Mouse (Mus musculus) 3134 (cell line): ENCODE measurements around the gene Daw1.
A peak's percentile ranks its signal among the peaks of the same experiment; 100 is the strongest.

ENCODE experiments used
- DNase-seq: peaks from one replicate; pipeline ENCODE4 v3.0.0-alpha.2; 2011; ENCODE audit warnings: low spot score; ENCODE audit not compliant: insufficient read length; ENCODE audit errors: extremely low read depth

The Daw1 gene

GRCm38 (mm10) chr1:83181418-83181817 is 21.9 kb downstream of the Daw1 start:
- no peak for DNase-seq

- peak; percentile 4 for DNase-seq
These were observed 27.6 kb downstream of the Daw1 start for GRCm38 (mm10) chr1:83187154-83187553.

DNA sequence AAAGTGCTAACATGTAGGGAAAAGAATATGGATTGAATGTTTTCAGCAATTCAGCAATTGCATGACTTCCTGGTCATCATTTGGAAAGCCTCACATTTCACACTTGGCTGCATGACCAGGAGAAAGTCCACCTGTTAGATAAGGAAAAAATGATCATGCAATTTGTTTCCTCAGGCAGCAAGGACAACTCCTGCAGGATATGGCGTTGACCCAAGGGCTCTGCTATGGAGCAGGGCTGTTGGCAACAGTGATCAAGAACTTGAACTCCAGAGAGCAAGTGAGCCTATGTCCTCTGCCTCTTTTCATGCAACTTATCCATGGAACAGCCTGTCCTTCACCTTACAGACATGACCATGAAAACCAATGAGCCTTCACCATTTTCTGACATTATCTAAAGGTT is 50.4 kb downstream of the Daw1 start:
- DNase-seq, result no peak

DNA sequence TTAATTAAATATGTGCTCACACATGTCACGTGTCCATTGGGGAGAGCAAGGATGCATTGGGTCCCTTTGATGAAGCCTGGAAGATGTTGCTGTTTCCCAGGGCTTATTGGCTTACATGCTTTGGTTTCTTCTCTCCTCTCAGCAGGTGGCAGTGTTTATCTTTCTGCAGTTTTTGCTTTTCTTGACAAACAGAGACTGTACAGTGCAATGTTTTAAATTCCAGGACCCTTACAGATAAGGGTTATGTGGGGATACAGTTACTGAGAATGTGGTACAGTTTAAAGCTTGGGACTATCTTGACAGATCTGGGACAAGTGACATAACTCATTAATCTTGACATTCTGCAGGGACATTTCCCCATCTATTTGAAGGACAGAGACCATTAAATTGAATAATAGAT is 58.7 kb downstream of the Daw1 start:
- no peak for DNase-seq

DNA sequence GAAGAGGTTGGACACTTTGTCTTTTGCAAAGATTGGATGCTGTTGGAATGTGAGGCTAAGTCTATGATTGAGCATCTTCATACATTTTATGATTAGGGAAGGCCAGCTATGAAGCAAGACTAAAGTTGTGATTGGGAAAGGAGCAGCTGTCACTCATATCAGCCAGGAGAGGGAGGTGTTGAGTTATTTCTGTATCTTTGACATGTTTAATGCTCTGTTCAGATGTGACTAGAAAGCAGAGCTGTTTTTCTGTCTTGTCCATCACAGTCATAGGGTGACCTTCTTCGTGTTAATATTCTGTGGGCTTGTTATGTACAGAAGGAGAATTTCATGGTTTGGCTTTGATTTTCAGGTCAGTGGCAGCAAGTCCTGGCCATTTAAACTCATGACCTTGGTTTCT is 63.5 kb downstream of the Daw1 start:
- no peak for DNase-seq

GRCm38 (mm10) chr1:83224423-83224960 is 64.9 kb downstream of the Daw1 start:
- DNase-seq, result no peak

GRCm38 (mm10) chr1:83227946-83228345 is 68.4 kb downstream of the Daw1 start:
- no peak for DNase-seq

DNA sequence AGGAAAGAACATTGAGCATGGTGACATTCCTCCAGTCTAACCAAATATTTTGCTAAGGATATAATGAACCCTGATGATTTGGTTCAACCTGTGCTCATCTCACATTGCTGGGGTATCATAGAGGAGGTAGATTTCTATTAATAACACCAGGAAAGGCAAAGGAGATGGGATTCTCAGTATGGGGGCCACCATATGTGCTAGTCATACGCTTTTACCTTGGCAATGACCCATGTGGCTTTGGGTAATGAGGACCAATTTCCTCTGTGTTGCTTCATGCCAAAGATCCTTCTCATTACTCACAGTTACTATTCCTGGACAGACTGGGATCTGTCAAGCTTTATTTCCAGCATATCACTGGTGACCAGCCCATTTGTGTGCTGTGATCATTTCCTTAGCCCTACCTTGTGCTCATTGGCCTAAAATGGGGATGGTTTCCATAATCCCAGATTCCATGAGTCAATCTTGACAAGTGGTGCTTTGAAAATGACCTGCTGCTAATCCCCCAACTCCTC is 88.7 kb downstream of the Daw1 start:
- DNase-seq, result no peak

GRCm38 (mm10) chr1:83251746-83252145 is 92.2 kb downstream of the Daw1 start:
- no peak for DNase-seq
